Mouse (Mus musculus) gastrocnemius, postnatal 36 days (tissue): ENCODE measurements around the gene Lrrfip2. TPM values are rescaled to one million over a fixed set of nuclear protein-coding genes. Genes with fewer than 3 reads are reported as not detected.

Experiments used
- DNase-seq, 2 experiments: peaks; one replicate each; pipeline ENCODE4 v3.0.0; 2022
- intact Hi-C: fragments of 180-260 bp; cut with DNase I; formaldehyde crosslinking; loops from one replicate; pipeline ENCODE4 v1.15.1; 2025
- total RNA-seq, 2 experiments: library from RNA; stranded (reverse); gene quantifications; 2 replicates each; pipeline ENCODE4 v1.2.3; 2021

The Lrrfip2 gene
- total RNA-seq, 2 experiments from 2014 or later = 63.9 to 69.2 TPM

DNA sequence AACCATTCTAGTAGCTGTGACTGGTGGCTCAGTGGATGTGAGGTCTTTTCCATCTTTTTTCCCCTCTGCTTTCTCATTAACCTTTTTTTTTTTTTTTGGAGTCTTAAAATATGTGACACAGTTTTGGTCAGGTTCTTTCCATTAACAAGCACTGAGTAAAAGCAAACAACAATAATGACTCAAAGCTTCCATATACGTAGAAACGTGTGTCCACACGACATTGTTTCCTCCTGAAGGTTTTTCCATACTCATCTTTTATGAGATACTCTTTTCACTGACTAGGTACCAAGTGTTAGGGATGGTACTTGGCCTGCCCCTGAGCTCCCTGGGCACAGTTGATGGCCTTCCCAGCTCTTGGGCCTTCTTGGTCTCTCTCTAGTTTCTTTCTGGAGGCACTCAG is 35.6 kb downstream of the Lrrfip2 start:
- no peak for DNase-seq
- intact Hi-C loops = no loop called here

DNA sequence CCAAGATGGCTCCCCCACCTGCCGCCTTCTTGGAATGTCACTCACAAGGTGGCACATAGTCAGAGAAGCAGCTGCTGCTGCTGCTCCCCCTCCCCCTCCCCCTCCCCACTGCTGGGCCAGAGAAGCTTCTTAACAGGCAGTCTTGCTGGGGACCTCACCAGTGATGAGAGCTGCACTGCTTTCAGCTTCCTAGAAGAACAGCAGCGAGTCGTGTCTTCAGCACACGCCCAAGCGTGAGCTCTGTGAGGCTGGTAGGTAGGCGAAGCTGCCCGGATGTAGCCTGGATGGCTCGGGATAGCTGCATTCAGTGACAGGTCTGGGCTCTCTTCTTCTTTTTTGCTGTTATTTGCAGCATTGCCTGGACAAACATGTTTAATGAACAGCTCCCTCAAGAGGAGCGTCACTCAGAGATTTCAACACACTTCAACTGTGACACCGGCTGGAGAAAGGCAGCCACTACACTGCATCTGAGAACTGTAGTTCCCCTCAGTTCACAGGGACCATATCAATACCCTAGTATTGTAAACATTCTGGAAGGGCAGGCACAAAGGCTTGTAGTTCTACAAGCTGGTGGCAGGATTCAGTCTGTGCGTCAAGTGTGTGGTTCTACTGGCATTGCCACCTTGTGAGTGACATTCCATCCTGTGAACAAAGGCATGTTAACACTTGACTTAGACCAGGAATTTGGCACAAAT is 38.5 kb downstream of the Lrrfip2 start:
- DNase-seq = no peak
- intact Hi-C loops = no loop called here

DNA sequence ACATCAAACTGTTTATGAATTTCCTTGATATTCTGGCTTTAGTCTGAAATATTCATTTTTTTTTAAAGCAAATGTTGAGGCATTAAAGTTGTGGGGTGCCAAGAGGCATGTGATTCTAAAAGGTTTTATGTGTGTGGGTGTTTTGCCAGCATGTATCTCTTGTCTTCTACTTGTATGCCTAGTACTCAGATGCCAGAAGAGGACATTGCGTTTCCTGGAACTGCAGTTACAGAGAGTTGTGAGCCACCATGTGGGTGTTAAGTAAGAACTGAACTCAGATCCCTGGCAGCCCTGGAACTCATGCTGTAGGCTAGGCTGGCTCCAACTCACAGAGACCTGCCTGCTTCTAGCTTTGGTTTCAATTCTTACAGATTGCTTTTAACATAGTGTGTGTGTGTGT is 42.2 kb downstream of the Lrrfip2 start:
- intact Hi-C loops = no loop called here

DNA sequence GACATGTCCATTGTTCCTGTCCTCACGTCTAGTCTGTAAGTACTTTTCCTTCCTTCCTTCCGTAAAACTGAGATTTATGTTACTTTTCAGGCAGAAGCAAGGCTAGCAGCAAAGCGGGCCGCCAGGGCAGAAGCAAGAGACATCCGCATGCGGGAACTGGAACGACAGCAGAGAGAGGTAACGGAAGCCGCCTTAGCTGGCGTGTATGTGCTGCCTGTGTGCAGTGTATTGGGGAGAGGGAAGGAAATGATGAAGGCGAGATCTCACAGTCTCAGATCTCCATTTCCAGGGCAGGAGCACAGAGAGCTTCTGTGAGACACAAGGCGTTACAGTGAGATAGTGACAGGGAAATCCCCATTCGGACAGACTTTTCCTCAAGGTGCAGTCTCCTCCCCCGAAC is 43.8 kb downstream of the Lrrfip2 start:
- intact Hi-C loops = loop anchor here (5.0 kb wide), 1 partner anchor 44 kb away; the partner anchor contains the start of gene Lrrfip2
- DNase-seq = no peak

More for the DNA sequence above, 42.2 kb downstream of the Lrrfip2 start:
- no peak for DNase-seq

DNA sequence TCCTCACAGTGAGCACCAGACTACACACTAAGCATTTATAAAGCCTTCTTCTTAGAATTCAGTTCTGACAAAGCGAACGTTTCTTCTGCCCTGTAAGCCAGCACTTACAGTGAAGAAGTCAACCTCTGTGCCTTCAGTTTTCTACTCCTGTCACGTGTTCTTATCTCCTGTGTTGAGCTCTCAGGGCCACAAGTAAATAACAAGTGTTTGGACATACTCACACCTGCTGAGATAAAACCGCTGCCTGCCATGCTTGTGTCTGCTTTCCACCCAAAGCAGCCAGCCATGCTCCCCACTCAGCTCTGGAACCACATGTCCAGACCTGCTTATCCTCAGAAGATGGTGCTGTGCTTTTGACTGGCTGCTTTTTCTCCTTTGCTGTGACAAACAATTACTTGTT is 49.2 kb downstream of the Lrrfip2 start:
- intact Hi-C loops = no loop called here
- DNase-seq = no peak

DNA sequence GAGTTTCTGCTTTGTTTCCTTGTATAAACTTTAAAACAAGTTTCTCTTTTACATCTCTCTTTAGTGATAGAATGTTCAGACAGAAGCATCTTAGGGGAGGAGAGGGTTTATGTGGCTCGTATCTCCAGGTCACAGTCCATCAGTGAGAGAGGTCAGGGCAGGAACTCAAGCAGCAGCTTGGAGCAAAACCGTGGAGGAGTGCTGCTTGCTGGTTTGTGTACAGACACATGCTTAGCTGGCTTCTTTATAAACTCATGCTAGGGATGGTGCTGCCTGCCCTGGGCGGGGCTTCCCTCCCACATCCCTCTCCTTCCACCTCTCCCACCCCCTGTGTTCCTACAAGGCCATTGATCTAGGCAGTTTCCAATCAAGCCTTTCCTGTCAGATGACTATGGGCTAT is 53.0 kb downstream of the Lrrfip2 start:
- intact Hi-C loops = no loop called here
- DNase-seq = no peak

DNA sequence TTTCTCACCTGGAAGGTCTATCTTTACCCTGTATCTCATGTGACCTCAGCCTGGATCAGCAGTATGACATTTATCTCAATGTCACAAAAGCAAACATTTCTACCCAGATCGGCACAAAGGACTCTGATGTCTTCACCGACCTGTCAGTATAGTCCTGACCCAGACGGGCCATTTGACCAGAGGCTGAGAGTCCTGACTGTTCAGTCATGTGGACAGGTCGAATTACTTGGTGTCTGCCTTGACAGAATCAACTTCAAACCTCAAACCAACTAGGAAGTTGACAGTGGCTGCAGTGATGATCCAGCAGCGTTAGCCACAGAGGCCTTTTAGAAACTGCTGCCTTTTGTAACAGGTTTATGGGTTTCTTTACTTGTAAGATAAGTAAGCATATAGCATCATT is 56.7 kb downstream of the Lrrfip2 start:
- intact Hi-C loops = no loop called here
- DNase-seq = no peak

DNA sequence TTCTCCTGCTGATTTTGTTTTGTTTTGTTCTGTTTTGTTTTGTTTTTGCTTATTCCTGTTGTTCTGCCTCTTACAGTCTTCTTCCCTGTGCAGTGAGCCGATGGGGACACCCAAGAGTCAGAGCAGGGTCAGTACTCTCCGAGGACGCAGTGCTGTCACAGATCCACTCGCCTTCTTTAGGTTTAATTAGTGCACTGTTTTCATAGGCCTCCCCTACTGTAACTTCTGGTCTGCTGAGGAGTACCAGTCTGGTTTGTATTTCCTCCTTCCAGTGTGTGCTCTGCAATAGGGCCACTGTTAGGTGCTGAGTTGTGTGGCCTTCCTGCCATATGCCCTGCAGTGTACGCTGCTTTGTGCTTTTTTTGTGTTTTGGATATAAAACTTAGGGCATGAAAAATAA is 61.6 kb downstream of the Lrrfip2 start:
- no peak for DNase-seq
- intact Hi-C loops = no loop called here

DNA sequence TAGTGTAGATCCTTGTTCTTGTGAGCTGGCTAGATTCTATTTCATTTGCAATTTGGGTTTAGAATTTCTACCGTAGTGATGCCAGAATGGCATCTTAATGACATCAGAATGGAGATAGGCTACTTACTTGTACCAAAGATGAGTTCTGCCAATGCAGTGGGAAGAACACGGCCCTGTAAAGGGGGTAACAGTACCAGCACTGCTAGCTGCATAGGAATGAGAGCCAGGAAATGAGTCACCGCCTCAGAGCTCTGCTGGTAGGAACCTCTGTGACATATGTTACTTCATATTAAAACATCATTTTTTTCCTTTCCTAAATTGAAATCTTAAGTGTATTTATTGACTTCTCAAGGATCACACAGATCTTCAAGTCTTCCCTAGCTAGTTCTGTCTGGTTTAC is 64.8 kb downstream of the Lrrfip2 start:
- intact Hi-C loops = no loop called here
- DNase-seq = no peak

DNA sequence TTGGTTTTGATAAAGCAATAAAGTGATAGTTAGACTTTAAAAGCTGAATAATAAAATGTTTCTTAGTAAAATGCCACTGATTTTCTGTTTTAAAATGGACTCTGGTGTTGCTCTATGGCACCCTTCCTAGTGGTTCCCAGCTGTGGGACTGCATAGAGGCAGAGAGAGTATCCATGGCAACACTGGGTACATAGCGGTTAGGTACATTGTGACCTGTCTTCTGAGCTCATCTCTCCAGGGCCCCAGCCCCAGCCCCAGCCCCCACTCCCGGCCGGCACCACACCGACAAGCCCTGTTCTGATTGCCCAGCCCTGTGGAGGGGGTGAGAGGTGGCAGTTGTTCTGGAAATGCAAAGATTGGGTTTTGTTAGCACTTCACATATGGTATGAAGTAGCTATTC is 67.5 kb downstream of the Lrrfip2 start:
- no peak for DNase-seq
- intact Hi-C loops = no loop called here

DNA sequence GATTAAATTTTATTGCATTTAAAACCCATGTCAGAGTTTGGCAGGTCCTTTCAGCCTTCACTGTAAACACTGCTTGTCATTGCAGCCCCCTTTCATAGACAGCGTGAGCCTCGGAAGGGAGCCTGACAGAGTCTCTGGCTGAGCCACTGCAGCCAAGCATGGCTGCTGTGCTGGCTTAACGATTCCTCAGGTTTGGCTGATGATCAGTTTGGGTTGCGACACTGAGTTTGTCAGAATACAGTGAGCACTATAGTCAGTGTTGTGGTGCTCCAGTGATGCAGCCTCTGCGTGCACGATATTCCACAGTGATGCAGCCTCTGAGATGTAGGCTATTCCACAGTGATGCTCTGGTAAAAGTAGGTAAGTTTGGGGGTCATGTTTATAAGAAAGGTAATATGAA is 69.5 kb downstream of the Lrrfip2 start:
- DNase-seq = no peak
- intact Hi-C loops = no loop called here

DNA sequence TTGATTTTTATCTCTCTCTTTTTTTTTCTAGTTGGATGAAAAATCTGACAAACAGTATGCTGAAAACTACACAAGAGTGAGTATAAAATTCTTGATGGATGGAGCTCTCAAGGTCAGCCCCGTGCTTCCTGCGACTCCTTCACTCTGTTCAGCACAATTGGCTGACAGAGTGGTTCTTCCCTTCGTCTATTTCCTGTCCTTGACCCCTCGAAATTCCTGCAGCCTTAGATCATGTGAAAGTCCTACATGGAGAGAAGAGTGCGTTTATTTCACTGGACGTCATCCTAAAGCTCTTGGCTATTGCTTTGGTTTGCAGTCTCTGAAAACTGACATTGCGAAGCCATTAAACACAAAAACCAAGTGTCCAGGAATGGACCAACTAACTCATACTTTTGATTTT is 71.3 kb downstream of the Lrrfip2 start:
- DNase-seq = no peak
- intact Hi-C loops = no loop called here

DNA sequence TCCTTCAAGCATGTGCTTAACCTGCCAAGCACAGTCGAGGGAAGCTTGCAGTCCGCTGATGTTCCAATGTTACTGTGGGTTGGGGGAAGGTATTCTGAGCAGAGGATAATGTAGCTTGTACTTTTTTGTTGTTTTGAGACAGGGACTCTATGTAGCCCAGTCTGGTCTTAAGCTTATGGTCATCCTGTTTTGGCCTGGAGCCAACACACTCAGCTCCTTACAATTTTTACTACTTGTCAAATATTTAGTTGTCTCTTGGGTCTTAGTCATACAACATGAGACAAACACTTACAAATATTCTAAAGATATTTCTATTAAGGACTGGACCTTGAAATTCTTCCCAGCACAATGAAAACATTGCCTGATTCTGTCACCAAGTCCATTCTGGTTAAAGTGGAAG is 75.8 kb downstream of the Lrrfip2 start:
- intact Hi-C loops = no loop called here
- no peak for DNase-seq

DNA sequence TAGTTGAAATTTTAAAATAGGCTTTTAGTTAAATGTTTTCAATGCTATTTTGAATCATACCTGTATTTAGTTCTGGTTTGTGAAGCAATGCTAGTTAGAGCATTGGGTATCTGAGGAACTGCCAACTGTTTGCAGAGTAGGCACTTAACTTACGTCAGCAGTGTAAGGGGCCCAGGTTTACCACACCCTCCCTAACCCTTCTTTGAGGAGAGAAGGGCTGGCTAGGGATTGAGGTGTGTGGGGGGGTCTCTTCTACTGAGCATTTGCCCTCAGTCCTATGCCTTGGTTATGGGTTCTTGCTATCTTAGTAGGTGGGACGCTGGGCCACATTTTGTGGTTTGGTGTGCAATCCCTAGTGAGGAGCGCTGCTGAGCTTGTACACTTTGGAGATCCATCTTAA is 79.7 kb downstream of the Lrrfip2 start:
- intact Hi-C loops = no loop called here
- no peak for DNase-seq

DNA sequence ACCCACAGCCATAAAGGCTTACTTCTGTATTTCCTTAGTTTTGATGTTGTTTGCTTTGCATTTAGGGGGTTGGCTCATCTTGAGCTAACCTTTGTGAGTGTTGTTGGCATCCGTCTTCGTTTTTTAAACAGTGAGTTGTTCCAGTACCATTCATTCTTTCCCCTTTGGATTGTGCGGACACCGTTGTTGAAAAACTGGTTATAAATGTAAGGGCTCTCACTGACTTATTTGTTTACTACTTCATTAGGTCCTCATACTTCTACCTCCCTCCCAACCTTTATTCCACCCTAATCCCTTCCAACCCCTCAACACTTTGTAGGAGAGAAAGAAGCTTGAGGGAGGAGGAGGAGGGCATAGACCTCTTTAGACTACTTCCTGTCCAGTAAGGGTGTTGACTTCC is 80.3 kb downstream of the Lrrfip2 start:
- intact Hi-C loops = no loop called here
- DNase-seq = no peak

DNA sequence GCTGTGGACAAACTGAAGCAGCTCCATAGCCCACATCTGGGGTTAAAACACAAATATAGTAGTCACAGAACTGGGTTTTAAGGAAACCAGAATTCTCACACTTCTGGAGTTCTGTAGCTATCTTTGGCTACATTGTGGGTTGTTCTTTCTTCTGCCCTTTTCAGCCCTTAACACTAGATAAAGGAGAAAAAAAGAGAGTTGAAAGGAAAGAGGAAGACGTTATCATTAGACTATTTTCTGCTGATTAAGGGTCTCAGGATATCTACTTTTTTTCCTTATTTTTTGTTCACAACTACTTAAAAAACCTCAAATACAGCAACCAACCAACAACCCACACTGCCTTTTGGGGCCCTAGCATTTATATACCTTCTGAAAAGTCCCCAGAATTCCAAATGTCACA is 80.9 kb downstream of the Lrrfip2 start:
- intact Hi-C loops = no loop called here

DNA sequence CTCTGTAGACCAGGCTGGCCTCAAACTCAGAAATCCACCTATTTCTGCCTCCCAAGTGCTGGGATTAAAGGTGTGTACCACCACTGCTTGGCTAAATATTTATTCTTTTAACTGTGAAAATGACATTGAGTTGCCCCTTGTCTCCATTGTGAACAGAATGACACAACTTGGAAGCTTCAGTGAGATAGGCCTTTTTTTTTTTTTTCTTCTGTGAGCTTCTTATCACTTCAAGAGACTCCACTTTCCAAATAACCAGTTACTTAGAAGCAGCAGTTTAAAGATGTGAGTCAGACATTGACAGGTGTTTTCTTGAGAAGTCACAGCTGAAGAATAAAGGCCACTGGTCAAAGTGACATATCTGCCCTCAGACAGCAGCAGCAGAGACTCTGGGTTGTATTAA is 82.8 kb downstream of the Lrrfip2 start:
- intact Hi-C loops = loop anchor here (5.0 kb wide), 1 partner anchor 108 kb away; no protein-coding TSS in a partner anchor
- no peak for DNase-seq

More for the DNA sequence above, 80.9 kb downstream of the Lrrfip2 start:
- DNase-seq = no peak

DNA sequence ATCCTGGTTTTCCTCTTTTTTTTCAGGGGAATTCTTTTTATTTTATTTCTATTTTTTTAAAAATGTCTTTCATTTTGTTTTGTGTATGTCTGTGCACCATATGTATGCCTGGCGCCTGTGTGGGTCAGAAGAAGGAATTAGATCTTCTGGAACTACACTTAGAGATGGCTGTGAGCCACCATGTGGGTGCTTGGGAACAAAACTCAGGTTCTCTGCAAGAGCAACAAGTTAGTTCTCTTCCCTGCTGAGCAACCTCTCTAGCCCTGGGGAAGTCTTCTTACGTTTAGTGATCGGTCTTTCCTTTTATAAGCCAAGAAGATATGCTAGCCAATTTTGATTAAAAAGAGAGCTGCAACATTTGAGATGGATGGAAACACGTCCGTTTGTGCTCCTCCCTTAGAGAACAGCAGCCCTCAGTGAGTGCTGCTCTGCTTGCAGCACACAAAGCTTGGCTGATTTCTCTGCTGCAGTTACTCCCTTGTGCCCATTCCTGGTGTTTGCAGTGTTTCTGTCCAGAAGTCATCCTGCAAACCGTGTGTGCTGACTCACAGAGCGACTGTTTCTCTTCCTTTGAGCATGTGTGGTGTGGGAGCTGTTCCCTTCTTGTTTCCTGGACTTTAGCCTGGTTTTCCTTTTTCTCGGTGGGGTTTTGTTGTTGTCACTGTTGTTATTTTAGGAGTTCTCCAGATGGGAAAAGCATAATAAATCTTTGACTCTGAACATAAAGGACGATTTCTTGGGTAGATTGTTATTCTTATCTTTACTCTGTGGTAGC is 87.4 kb downstream of the Lrrfip2 start:
- intact Hi-C loops = loop anchor here (5.0 kb wide), 1 partner anchor 112 kb away; no protein-coding TSS in a partner anchor
- DNase-seq = no peak

DNA sequence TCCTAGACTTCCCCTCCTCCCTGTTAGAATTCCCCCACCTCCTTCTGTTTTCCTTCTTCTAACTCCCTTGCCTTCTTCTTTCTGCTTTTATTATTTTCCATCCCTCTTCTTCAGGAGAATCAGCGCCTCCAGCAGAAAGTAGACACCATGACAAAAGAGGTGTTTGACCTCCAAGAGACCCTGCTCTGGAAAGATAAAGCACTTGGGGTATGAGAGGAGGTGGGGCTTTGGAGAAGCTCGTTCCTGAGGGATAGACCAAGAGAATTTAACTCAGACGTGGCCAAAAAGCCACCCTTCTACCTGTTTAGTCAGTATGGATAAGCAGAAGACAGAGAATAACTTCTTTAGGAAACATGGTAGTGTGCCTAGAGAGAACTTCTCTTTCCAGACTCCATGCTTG is 90.3 kb downstream of the Lrrfip2 start:
- DNase-seq = no peak
- intact Hi-C loops = no loop called here

DNA sequence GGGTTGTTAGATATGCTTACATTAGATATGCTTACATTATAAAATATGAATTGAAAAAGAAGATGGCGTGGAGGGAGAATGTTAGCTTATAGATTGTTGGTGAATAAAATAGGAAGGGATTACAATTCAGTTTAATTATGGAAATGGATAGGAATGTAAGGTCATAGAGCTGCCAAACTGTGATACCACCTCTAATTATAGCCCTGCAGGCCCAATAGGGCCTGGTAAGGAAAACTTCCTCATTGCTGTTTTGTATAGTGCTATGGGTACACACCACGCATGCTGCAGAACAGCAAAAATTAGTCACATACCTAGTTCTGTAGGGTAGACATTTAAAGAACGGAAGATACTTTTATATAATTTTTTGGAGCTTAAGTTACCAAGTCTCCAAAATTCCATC is 90.8 kb downstream of the Lrrfip2 start:
- DNase-seq = no peak
- intact Hi-C loops = no loop called here

DNA sequence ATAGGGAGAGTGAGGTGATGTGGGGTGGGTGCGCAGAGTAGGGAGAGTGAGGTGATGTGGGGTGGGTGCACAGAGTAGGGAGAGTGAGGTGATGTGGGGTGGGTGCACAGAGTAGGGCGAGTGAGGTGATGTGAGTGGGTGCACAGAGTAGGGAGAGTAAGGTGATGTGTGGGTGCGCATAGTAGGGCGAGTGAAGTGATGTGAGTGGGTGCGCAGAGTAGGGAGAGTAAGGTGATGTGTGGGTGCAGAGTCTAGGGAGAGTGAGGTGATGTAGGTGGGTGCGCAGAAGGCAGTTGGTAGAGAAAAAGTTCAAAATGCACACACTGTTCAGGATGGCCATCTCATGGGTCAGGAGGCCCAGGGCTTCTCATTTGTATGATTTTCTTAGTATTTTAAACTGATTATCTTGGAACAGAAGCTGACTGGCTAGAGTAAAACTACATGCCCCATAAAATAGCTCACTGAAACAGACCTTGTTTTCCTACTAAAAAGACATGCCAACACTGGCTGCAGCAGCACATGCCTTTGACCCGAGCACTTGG is 91.8 kb downstream of the Lrrfip2 start:
- intact Hi-C loops = no loop called here
- DNase-seq = no peak

DNA sequence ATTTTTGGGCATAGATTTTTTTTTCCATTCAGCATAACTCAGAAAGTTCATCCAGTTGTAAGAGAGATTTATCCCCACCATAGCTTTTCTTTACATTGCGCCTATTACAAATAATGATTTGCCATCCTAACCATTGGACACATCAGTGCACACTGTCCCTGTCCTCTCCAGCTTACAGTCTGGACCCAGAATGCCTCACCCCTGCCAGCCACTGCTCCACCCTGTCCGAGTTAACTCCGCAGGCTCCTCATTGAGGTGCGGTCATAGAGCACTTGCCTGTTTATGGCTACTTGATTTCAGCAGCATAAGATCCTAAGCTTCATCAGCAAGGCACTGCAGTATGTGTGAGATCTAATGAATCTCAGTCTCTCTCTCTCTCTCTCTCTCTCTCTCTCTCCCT is 93.0 kb downstream of the Lrrfip2 start:
- DNase-seq = no peak
- intact Hi-C loops = no loop called here
